Mouse (Mus musculus) heart, embryonic 11.5 days (tissue): ENCODE measurements at regions not wholly inside any gene's neighbourhood (a gene's known extent, or its start where the extent isn't known, plus 50 kb on each side); places are given as distances from the start of the nearest gene placed in this dataset.

ENCODE experiments used
- ATAC-seq: fragments of 200-750 bp; cut with Nextera tagmentation; replicated peaks from 2 replicates; pipeline ENCODE4 v1.8.0; 2017; ENCODE audit warnings: moderate library complexity; ENCODE audit not compliant: insufficient number of reproducible peaks, low FRiP score, low TSS enrichment
- H3K27ac ChIP-seq: fragments of 300-500 bp; sonication (generic); 2 replicates; pipeline ENCODE4 v1.5.1; 2014; ENCODE audit warnings: mild to moderate bottlenecking, low read depth, low read length
- H3K27me3 ChIP-seq: fragments of 300-500 bp; sonication (generic); 2 replicates; pipeline ENCODE4 v1.6.1; 2014; ENCODE audit warnings: mild to moderate bottlenecking, low read length, mixed read lengths; ENCODE audit not compliant: control insufficient read depth, insufficient read depth
- H3K36me3 ChIP-seq: fragments of 300-500 bp; sonication (generic); 2 replicates; pipeline ENCODE4 v1.6.1; 2014; ENCODE audit warnings: mild to moderate bottlenecking, low read length, moderate library complexity, mixed read lengths; ENCODE audit not compliant: control insufficient read depth, insufficient read depth
- H3K4me1 ChIP-seq: fragments of 300-500 bp; sonication (generic); 2 replicates; pipeline ENCODE4 v1.6.1; 2014; ENCODE audit warnings: low read length; ENCODE audit not compliant: control insufficient read depth, insufficient read depth
- H3K4me2 ChIP-seq: fragments of 300-500 bp; sonication (generic); 2 replicates; pipeline ENCODE4 v1.6.1; 2014; ENCODE audit warnings: mild to moderate bottlenecking, moderate library complexity
- H3K4me3 ChIP-seq: fragments of 300-500 bp; sonication (generic); 2 replicates; pipeline ENCODE4 v1.5.1; 2014; ENCODE audit warnings: low read depth, low read length
- H3K9ac ChIP-seq: fragments of 300-500 bp; sonication (generic); 2 replicates; pipeline ENCODE4 v1.6.1; 2014; ENCODE audit warnings: mild to moderate bottlenecking, low read depth, low read length, moderate library complexity
- H3K9me3 ChIP-seq: fragments of 300-500 bp; sonication (generic); replicated peaks from 2 replicates; pipeline ENCODE4 v1.6.1; 2016; ENCODE audit warnings: low read length; ENCODE audit not compliant: control insufficient read depth
- WGBS: fragments of 180-500 bp; shearing (Covaris S2); extraction: QIAGEN DNeasy Blood & Tissue Kit; methylation state at CpG from one replicate; pipeline ENCODE4 v1.1.7; 2014; ENCODE audit not compliant: insufficient replicate concordance; 5-methylcytosine and 5-hydroxymethylcytosine counted together

- 69% methylated on average over 4 of the region's 4 CpGs for WGBS
- no peaks in the 10 kb centered on the region for H3K27me3 ChIP-seq
- no peak for ATAC-seq
- no peaks in the 10 kb centered on the region for H3K4me1 ChIP-seq
- no peak overlapping the region for H3K4me3 ChIP-seq
- no peak overlapping the region for H3K9ac ChIP-seq
- no peak overlapping the region for H3K27ac ChIP-seq
- H3K4me2 ChIP-seq, result no peak overlapping the region
- no peaks in the 10 kb centered on the region for H3K36me3 ChIP-seq
- H3K9me3 ChIP-seq, result no peaks in the 10 kb centered on the region
These were observed 122.9 kb upstream of the Arhgap18 start for GRCm38 (mm10) chr10:26630196-26630760.

GRCm38 (mm10) chr10:26632266-26632665, 121.0 kb upstream of the Arhgap18 start:
- no peaks in the 10 kb centered on the region for H3K27me3 ChIP-seq

GRCm38 (mm10) chr10:26637459-26637858, 115.8 kb upstream of the Arhgap18 start:
- Histone ChIP-seq H3K4me3 (no peak overlapping the region), H3K36me3 (no peaks in the 10 kb centered on the region), H3K4me1 (no peaks in the 10 kb centered on the region), H3K4me2 (no peak overlapping the region), H3K27ac (no peak overlapping the region), H3K9me3 (no peaks in the 10 kb centered on the region), H3K9ac (no peak overlapping the region), H3K27me3 (no peaks in the 10 kb centered on the region)
- 50% methylated on average over 3 of the region's 3 CpGs for WGBS
- no peak for ATAC-seq

More at GRCm38 (mm10) chr10:26632266-26632665, 121.0 kb upstream of the Arhgap18 start:
- Histone ChIP-seq H3K9ac (no peak overlapping the region), H3K4me1 (no peaks in the 10 kb centered on the region), H3K4me3 (no peak overlapping the region), H3K4me2 (no peak overlapping the region), H3K27ac (no peak overlapping the region), H3K9me3 (no peaks in the 10 kb centered on the region), H3K36me3 (no peaks in the 10 kb centered on the region)
- ATAC-seq, result no peak
- 81% methylated on average over 5 of the region's 5 CpGs for WGBS

- Histone ChIP-seq H3K4me1 (no peaks in the 10 kb centered on the region), H3K9me3 (no peaks in the 10 kb centered on the region), H3K27me3 (no peaks in the 10 kb centered on the region), H3K4me3 (no peak overlapping the region), H3K27ac (no peak overlapping the region), H3K36me3 (no peaks in the 10 kb centered on the region), H3K9ac (no peak overlapping the region), H3K4me2 (no peak overlapping the region)
- 70% methylated on average over 4 of the region's 4 CpGs for WGBS
- no peak for ATAC-seq
These were observed 115.2 kb upstream of the Arhgap18 start for GRCm38 (mm10) chr10:26638056-26638455.

GRCm38 (mm10) chr10:26639118-26639517, 114.1 kb upstream of the Arhgap18 start:
- H3K4me2 ChIP-seq, result no peak overlapping the region
- H3K4me3 ChIP-seq, result no peak overlapping the region
- no peak overlapping the region for H3K9ac ChIP-seq
- no peaks in the 10 kb centered on the region for H3K9me3 ChIP-seq
- no peak overlapping the region for H3K27ac ChIP-seq
- ATAC-seq, result no peak
- H3K4me1 ChIP-seq, result no peaks in the 10 kb centered on the region
- no peaks in the 10 kb centered on the region for H3K36me3 ChIP-seq
- WGBS, result 87% methylated on average over 3 of the region's 3 CpGs
- H3K27me3 ChIP-seq, result no peaks in the 10 kb centered on the region

- no peaks in the 10 kb centered on the region for H3K36me3 ChIP-seq
- H3K27ac ChIP-seq, result no peak overlapping the region
- H3K4me2 ChIP-seq, result no peak overlapping the region
- no peak for ATAC-seq
- H3K27me3 ChIP-seq, result no peaks in the 10 kb centered on the region
- H3K9ac ChIP-seq, result no peak overlapping the region
- WGBS, result 52% methylated on average over 1 of the region's 1 CpGs
- H3K4me3 ChIP-seq, result no peak overlapping the region
- H3K4me1 ChIP-seq, result no peaks in the 10 kb centered on the region
- no peaks in the 10 kb centered on the region for H3K9me3 ChIP-seq
These were observed 100.1 kb upstream of the Arhgap18 start for GRCm38 (mm10) chr10:26653103-26653502.

GRCm38 (mm10) chr10:26664270-26664669, 89.0 kb upstream of the Arhgap18 start:
- Histone ChIP-seq H3K9me3 (no peaks in the 10 kb centered on the region), H3K4me3 (no peak overlapping the region), H3K27me3 (no peaks in the 10 kb centered on the region), H3K27ac (no peak overlapping the region), H3K36me3 (no peaks in the 10 kb centered on the region), H3K4me2 (no peak overlapping the region), H3K9ac (no peak overlapping the region), H3K4me1 (no peaks in the 10 kb centered on the region)
- ATAC-seq, result no peak

- no peaks in the 10 kb centered on the region for H3K4me1 ChIP-seq
- no peak overlapping the region for H3K9ac ChIP-seq
- 47% methylated on average over 4 of the region's 4 CpGs for WGBS
- no peak for ATAC-seq
- no peak overlapping the region for H3K4me2 ChIP-seq
- no peak overlapping the region for H3K27ac ChIP-seq
- no peaks in the 10 kb centered on the region for H3K9me3 ChIP-seq
- H3K4me3 ChIP-seq, result no peak overlapping the region
- H3K27me3 ChIP-seq, result no peaks in the 10 kb centered on the region
- no peaks in the 10 kb centered on the region for H3K36me3 ChIP-seq
These were observed 73.6 kb upstream of the Arhgap18 start for GRCm38 (mm10) chr10:26679500-26680227.

- no peak overlapping the region for H3K27ac ChIP-seq
- H3K9me3 ChIP-seq, result no peaks in the 10 kb centered on the region
- no peak overlapping the region for H3K9ac ChIP-seq
- no peak overlapping the region; the same call in 1 of the 2 replicates for H3K4me3 ChIP-seq
- peak overlapping the region; percentile 93 for H3K4me2 ChIP-seq
- no peak for ATAC-seq
- H3K36me3 ChIP-seq, result no peaks in the 10 kb centered on the region
- no peaks in the 10 kb centered on the region for H3K4me1 ChIP-seq
- 73% methylated on average over 2 of the region's 2 CpGs for WGBS
- no peaks in the 10 kb centered on the region for H3K27me3 ChIP-seq
These were observed 58.5 kb upstream of the Arhgap18 start for GRCm38 (mm10) chr10:26694761-26695160.
